Mouse (Mus musculus) monocyte, adult 5-6 weeks (primary cell): ENCODE data around the gene Eif4g1. TPM values are rescaled to one million over a fixed set of nuclear protein-coding genes. Genes with fewer than 3 reads are reported as not detected.
A peak's percentile ranks its signal among the peaks of the same experiment; 100 is the strongest.
"Not testable (repeated sequence)": the region's sequence is repeated elsewhere in the genome, so short reads cannot be mapped to it uniquely, and the experiment has no call there.

Experiments used
- ATAC-seq: fragments of 153-309, 156-312 bp; replicated peaks from 2 replicates; pipeline ENCODE4 v1.8.0; 2017; ENCODE audit warnings: mild to moderate bottlenecking; ENCODE audit not compliant: low TSS enrichment, insufficient number of reproducible peaks, severe bottlenecking, poor library complexity, low FRiP score
- total RNA-seq: library from RNA; stranded (forward); fragments of 200-1000, 200-491, 200-594 nt; gene quantifications from 3 replicates; pipeline ENCODE4 v1.2.3, GENCODE M21; 2017

The Eif4g1 gene
- 140 to 207 TPM (median 147 TPM) in 3 replicates for total RNA-seq

GRCm38 (mm10) chr16:20668013-20668412 lies at the start of gene Eif4g1:
Gene Eif4g1 (plus strand): TSS chr16:20668313.
- not testable (repeated sequence) for ATAC-seq

- no peak for ATAC-seq
These were observed 48.3 kb upstream of the Eif4g1 start for GRCm38 (mm10) chr16:20619541-20620398.

GRCm38 (mm10) chr16:20620399-20620735 lies 47.7 kb upstream of the Eif4g1 start:
- ATAC-seq: no peak

GRCm38 (mm10) chr16:20620751-20621190 lies 47.3 kb upstream of the Eif4g1 start:
- ATAC-seq: no peak

- ATAC-seq: no peak
These were observed 46.7 kb upstream of the Eif4g1 start, which contains the start of gene Camk2n2 for GRCm38 (mm10) chr16:20621191-20621990. Gene Camk2n2 (minus strand): TSS chr16:20621287.

- ATAC-seq: peak; percentile 68
These were observed 46.0 kb upstream of the Eif4g1 start for GRCm38 (mm10) chr16:20621991-20622685.

GRCm38 (mm10) chr16:20623211-20623610 lies 44.9 kb upstream of the Eif4g1 start:
- no peak for ATAC-seq

GRCm38 (mm10) chr16:20628871-20629391 lies 39.2 kb upstream of the Eif4g1 start:
- ATAC-seq: no peak

- ATAC-seq: no peak
These were observed 38.1 kb upstream of the Eif4g1 start, which contains the start of gene Ece2 for GRCm38 (mm10) chr16:20629731-20630634. Gene Ece2 (plus strand): TSS chr16:20629828.

- ATAC-seq: no peak
These were observed 30.7 kb upstream of the Eif4g1 start for GRCm38 (mm10) chr16:20637410-20637809.

GRCm38 (mm10) chr16:20638367-20638766 lies 29.7 kb upstream of the Eif4g1 start:
- no peak for ATAC-seq

GRCm38 (mm10) chr16:20642161-20642560 lies 26.0 kb upstream of the Eif4g1 start:
- ATAC-seq: peak; percentile 56

- no peak for ATAC-seq
These were observed 24.2 kb upstream of the Eif4g1 start for GRCm38 (mm10) chr16:20643911-20644310.

GRCm38 (mm10) chr16:20651076-20651946 lies 16.8 kb upstream of the Eif4g1 start, which contains the start of gene Psmd2:
Gene Psmd2 (plus strand): TSS chr16:20651652.
- peak; percentile 94 for ATAC-seq

GRCm38 (mm10) chr16:20651947-20652310 lies 16.2 kb upstream of the Eif4g1 start:
- no peak for ATAC-seq

- no peak for ATAC-seq
These were observed 14.8 kb upstream of the Eif4g1 start for GRCm38 (mm10) chr16:20653315-20653714.

GRCm38 (mm10) chr16:20657661-20658060 lies 10.5 kb upstream of the Eif4g1 start:
- ATAC-seq: no peak
